Mouse (Mus musculus) CD8-positive naive resting alpha-beta T cell, adult 2 months (primary cell): ENCODE data around the gene Get4.

Source experiments
- DNase-seq, 2 experiments: peaks; one replicate each; pipeline ENCODE4 v3.0.0; 2022; ENCODE audit warnings: low read depth in 2 of 2, low spot score in 2 of 2

The Get4 gene

DNA sequence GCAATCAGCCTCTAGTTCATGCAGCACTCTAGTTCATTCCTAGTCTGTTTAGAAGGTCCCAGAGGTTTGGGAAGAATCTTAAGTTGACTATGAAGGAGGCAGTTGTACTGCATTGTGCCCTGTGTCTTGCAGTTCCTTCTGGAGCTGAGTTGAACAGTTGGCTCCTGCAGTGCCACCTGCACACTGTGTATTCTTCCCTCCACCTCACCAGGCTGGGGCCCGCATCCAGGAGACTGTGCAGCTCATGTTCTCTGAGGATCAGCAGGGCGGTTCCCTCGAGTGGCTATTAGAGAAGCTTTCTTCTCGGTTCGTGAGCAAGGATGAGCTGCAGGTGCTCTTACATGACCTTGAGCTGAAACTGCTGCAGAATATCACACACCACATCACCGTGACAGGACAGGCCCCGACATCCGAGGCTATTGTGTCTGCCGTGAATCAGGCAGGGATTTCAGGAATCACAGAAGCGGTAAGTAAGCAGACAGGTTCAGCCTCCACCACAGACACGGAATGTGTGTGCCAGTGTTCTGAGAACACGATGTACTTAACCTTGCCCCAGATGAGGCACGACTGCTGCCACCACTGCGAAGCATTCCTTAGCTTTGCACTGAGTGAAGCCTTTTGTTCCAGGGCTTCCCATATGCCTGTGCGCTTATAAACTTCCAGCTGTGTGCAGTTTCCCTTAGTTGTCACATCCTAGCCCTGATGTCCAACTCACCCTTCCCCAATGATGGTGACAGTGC is 10.9 kb upstream of the Get4 start:
- DNase-seq: no peak

DNA sequence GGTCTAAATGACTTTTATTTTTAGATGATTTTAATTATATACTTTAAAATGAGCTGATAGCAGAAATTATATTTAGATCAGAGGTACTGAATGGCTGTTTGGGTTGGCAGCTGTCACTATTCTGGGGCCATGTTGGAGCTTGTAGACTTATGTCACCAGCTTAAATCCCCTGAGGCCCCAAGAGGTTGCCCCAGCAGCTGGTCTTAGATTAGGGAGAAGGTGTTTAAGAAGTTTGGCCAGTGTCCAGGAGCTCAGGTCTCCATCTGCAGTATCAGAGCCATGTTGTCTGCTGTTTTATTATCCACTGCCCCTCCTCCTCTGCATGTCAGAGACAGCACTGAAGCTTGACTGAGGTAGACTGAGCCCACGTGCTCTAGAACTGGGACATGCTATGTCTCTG is 8.7 kb upstream of the Get4 start:
- no peak for DNase-seq

DNA sequence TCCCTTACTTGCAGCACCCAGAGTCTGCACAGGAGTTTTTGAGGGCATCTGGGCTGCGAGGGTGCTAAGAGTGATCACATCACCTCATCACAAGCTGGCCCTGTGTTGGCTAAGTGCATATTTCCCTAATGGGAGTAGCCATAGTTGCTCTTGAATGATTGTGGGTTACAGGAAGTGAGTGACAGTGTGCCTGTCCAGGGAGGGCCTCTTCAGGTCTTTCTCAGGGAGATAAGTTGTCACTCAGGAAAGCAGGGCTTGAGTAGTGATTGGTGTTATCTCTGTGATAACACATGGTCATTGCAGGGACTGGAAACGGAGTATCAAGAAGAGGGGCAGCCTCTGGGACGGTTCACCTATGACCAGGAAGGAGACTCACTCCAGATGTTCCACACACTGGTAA is 4.4 kb upstream of the Get4 start:
- no peak for DNase-seq

DNA sequence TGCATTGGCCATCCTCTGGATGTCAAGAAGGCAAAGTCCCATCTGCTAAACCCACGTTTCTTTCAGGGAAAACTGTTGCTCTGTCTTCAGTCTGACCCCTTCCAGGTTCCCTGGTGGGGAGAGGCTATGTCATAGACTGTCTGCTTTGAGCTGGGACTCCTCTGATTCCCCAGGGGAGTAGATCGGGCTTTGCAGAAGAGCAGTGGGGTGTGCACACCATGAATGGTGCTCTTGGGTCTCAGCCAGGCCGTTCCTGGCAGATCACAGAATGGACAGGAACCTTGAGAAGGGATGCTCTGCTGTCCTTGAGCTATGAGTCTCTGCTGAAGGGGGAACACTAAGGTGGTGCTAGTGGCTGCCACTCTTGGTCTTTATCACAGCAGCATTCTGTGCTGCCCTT is 3.3 kb upstream of the Get4 start:
- no peak for DNase-seq

DNA sequence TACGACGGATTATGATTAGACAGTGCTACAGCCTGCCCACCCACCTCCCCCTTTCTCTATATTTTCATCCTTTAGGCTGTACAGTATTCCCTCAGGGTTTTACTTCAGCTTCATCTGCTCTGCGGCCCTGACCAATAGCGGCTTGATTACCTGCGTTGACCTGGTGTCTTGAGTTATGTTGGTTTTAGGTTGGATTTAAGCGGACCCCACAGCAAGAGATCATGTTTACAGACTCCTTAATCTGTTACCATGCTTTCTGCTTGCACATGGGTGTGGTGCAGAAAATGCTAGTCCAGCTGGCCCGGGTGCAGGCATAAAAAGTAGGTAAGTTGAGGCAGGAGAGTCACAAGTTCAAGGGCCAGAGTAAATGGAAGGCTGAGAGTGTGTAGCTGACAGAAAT is 845 bp upstream of the Get4 start:
- no peak for DNase-seq

DNA sequence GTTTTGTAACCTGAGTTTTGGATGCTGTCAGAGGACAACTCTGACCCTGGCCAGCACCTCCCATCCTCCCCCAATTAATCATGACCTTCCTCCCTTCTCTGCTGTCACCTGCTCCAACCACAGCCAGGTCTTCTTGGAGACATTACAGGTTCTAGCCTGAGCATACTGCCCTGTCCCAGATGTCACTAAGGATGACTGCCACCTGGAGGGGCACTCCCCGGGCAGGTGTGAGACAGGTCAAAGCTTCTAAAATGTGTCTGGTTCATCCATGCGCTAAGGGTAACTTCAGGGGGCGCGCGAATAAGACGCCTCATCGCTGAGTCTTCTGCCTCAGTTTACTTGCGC is 416 bp upstream of the Get4 start:
- no peak for DNase-seq

DNA sequence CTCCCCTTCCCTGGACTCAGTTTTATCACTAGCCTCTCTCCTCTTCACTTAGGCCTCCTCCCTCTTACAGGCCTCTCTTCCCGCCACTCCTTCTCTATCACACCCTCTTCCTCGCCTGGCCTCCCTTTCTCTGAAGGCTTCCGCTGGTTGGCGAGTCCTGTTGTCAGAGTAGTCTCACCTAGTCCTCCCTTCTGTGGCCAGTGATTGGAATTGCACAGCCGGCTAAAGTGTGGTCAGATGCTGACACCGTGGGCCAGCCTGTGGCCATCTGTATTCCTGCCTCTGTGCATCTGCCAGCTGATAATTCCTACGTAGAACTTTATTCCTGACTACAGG is 754 bp downstream of the Get4 start:
- no peak for DNase-seq

DNA sequence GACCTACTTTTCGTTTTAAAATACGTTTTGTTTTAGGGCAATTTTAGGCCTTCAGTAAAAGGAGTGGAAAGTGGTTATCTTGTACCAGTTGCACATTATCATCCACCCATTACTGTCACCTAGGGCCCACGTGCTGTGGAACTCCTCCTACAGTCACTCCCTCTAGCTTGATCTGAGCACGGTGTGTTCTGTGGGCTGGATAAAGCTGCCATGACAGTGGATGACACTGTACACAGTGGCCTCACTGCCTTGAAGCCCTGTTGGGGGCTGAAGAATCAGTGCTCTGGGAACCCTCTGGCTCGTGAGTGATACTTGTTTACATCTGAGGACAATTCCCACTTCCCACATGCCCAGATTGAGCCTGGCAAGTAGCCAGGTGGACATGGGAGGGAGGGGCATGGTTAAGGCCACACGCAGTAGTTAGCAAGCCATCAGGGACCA is 1.2 kb downstream of the Get4 start:
- peak; percentile 16 to 32 for DNase-seq

DNA sequence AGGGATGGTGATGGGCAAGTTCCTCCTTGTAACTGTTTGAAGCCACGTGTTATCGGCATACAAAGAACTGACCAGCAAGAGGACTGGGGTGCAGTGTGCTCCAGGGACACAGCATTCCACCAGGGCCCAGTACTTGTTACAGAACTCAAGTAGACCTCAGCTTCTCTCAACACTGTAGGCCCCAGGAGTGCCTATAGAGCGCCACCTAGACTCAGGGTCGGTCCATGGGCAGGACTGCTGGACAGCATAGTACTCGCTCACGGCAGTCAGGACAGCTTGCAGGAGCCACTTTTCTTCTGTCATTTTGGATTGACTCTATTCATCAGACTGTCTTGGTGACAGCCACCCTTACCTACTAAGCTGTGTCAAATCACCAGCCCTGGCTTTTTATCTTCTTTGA is 2.8 kb downstream of the Get4 start:
- DNase-seq: no peak

DNA sequence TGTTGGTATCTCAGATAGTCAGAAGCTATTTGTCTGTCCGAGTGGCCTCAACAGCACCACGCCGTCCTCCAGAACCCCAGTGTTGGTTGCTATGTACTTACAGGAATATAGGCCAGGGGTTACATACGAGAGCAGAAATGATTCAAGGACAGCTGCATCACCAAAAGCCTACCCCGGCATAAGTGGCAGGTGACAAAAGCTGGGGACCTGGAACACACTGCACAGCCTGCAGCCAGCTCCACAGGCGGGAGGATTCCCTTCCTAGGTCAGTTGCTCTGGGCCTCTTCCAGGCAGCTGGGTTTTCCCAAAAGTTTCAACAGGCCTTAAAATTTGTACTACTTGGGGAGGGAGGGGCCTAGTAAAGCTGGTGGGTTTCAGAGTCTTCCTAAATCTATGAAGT is 3.7 kb downstream of the Get4 start:
- DNase-seq: no peak

DNA sequence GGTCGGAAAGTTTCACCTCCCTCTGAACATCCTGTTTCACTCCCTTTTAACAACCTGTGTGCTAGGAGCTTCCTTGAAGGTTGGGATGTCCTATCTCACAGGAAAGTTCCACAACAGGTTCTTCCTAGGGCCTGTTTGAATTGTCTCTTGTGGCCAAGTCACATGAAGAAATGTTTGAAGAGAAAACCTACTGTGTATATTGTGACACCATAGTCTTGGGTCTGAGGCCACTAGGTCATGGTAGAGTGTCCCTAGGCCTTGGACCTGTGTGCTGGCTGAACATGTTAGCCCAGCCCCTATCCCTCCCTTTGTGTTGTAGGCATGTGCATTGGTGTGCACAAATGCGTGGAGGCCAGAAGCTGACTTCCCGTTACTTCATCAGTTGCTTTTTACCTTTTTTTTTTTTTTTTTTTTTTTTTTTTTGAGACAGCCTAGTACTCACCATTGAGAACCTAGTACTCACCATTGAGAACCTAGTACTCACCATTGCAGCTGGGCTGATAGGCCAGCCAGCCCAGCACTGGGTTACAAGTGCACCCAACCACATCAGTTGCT is 4.2 kb downstream of the Get4 start:
- DNase-seq: no peak

DNA sequence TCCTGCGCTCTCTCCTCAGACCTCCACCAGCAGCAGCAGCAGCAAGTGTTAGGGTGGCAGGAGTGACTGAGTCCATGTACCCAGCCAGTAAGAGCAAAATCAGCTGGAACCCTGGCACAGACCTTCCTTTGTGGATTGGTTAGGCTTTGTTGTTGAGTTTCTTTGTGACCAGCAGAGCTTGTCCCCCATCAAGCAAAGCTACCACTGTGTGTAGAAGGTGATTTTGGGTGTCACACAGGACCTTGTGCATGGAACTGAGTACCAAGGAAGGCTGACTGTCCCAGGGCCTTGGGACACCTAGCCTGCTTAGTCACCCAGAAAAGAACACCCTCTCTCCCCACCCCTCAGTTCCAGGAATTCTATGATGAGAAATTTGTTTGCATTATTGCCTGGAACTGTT is 5.1 kb downstream of the Get4 start:
- no peak for DNase-seq

DNA sequence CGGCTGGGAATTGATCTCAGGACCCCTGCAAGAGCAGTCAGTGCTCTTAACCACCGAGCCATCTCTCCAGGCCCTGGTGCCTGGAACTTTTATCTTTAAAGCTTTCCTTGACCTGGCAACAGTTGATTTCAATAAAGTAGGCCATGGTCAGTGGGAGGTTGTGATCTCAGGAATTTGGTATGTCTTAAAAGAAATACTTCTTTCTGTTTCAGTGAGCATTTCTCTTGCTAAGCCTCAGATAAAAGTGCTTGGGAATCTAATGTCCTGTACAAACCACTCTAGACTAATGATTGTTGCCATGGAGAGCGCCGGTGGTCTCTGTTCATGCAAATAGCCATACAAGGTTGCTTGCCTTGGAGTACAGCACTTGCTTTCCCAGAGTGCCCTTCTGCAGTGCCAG is 5.7 kb downstream of the Get4 start:
- no peak for DNase-seq

DNA sequence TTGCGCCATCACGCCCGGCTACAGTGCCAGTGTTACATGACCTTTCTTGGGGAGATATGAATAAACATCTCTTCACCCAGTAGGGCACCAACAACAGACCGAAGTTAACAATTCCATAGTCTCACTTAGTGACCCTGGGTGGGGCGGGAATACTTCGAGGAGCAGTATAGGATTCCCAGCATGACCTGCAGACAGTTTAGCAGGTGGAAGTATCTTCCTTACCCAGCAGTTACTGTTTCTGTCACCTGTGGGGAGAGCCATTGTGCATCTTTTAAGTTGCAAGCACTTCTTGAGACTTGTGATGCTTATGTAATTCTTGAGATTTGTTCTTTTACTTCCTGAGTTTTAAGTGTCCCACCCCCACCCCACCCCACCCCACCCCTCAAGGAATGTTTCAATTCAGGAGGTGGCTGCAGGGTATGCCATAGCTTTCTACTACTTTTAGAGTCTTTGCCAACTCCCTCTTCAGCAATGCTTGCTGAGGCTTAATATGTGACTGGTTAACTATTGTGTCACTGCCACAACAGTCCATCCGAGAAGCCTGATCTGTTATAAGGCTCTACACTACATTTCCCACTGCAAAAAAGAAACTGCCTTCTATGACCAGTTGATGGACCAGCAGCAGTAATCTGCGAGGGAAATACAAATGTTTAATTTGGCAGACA is 6.4 kb downstream of the Get4 start:
- no peak for DNase-seq

DNA sequence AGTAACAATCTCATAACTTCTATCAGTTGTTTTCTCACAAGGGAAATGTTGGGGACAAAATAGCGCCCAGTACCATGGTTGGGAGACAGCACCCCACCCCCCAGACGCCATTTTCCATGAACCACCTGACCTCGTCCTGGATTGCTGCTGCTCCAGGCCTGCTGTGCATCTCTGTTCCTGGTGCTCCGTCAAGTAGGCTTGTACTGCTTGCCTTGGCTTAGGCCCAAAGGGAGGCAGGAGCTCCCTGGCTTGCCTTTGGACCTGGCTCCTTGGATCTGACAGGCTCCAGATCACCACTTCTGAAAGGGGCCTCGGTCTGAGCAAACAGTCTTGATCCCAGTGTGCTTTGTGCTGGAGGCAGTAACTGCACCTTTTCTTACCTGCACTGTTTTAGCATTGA is 7.7 kb downstream of the Get4 start:
- DNase-seq: no peak

DNA sequence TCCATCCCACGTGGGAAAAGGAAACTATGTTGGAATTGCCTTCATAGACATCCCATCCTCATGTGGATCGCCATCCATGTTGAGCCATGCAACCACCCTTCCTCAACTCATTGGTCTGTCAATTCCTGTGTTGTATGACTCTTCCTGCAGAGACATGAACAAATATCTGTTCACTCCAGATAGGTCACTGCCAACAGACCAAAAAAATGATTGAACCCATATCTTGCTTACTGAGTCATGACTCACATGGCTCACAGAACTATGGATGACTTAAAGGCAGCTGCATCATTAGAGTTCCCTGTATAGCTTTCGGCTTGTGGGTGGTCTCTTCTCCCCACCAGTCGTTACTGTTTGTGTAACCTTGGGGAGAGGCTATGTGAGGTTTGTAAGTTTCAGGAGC is 9.3 kb downstream of the Get4 start:
- DNase-seq: no peak

DNA sequence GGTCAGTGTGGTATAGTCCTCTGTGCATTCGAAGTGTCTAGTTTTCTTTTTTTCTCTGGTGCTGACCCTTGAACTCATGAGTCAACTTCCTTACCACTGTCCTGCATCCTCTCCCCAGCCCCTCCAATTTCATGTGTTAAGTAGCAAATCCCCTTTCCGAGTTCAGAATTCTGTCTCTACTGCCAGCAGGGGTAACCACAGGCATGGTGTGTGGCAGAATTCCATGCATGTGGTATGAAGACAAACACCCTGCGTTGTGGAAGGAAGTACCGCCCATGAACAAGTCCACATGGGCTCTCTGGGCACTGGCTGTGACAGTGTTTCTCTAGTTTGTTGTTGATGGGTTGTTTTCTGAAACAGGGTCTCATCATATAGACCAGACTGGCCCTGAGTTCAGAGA is 15.5 kb downstream of the Get4 start:
- DNase-seq: no peak

DNA sequence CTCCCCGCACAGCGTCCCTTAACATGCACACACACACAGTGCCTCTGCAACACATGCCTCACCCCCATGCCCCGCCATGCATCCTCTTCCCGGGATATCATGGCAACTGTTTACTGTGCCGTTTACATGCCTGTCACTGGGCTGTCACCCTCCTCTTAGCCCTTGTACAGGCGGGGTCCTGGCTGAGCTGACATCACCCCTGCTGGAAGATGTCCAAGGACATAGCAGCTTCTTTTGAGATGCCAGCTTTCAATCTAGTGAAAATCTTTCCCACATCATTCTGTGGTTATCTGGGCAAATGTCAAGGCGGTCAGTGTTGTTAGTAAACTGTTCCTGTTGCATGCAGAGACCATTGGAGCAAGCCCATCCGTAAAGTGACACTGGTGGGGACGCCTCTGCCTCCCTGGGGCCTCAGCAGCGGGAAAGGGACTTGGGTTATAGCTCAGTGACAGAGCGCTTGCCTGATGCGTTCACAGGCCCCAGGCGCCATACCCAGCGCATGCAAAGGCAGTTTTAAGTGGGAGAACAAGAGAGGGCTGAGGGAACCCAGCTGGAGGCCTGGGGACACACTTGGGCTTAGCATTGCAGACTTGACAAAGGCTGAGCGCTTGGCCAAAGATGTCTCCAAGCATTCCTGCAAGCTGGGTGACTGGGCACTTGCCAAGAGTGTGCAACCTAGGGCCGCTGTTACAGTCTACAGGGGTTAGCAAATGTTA is 18.8 kb downstream of the Get4 start:
- DNase-seq: no peak

DNA sequence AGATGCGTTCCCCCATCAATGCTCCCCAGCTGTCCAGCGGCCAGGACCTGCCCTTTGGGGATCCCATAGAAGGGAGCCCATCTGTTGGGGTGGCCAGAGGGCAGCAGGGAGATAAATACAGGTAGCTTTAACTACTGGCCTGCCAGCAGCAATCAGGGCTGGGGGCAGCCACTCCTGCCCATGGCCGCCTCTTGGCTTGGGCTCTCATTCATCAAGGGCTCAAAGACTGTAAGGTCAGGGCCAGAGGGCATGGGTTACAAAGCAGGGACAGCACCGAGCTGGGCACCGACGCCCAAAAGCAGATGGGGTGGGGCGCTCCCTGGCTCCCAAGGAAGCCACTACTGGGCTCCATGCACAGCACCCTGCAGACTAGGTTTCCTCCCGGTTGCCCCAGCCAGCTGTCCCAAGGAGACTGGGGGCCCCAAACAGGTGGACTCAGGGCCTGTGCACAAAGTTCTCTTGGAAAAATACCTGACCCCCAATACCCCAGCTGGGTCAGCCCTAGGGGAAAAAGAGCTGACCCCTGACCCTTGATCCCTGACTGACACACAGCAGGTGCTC is 19.9 kb downstream of the Get4 start:
- no peak for DNase-seq

DNA sequence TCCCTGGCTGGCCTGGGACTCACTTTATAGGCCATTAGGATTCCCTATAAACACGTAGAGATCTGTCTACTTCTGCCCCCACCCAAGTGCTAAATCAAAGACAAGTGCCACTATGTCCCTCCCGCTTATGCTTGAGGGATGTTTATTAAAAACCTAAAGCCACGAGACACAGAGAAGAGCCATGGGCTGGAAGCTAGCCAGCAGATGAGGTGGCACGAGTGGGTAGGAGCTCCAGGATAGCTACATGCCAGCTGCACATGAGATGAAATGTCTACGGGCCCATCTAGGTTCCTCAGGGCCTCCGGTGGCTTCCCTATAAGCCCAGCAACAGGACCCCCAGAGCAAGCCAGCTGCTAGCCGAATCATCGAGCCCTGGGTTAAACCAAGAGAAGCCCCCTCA is 25.2 kb downstream of the Get4 start:
- DNase-seq: no peak

DNA sequence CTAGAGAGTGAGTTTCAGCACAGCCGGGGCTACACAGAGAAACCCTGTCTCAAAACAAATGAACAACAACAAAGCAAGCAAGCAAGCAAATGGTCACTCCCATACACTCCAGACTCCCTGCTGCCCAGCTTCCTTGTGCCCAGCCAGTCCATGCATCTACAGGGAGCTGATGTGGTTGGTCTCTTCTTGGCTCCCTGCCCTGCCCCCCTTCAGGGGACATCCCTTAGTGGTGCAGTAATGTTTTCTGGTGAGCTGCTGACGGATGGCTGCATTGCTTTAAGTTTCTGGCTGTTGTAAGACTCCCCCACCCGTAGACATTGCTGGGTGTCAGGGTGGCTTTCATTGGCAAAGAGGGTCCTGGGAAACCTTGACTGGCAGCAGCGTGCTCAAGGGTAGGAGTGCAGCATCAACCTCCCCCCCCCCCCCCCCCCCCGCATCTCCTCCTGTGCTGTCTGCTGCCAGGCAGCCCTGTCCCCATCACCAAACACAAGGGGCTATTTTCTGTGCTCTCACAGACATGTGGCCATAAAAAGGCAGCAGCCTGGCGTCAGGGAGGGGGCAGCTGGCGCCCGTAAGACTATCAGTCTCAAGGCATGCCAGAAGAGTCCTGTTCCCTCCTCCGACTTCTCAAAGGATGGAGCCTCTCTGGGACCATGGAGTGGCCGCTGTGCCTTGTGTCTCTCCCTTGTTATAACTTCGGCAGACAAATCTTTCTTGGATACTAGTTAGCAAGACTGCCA is 29.4 kb downstream of the Get4 start:
- no peak for DNase-seq
